Mouse (Mus musculus) T-helper 2 cell (primary cell): ENCODE measurements around the gene Samt3.

ENCODE experiments used
- in situ Hi-C: fragments of 300-600 bp; cut with MboI, MseI; formaldehyde crosslinking; loops from one replicate; pipeline ENCODE4 v1.15.1; 2025; ENCODE audit warnings: high pct_unique_total_duplicates

The Samt3 gene

GRCm38 (mm10) chrX:86043899-86044298 is at the start of gene Samt3:
Samt3 (plus strand) TSS chrX:86044199.
- in situ Hi-C loops, result no loop called here

- in situ Hi-C loops, result no loop called here
Measured at GRCm38 (mm10) chrX:86016591-86016990, 27.4 kb upstream of the Samt3 start.

- in situ Hi-C loops, result no loop called here
Measured at GRCm38 (mm10) chrX:86088672-86089071, 44.7 kb downstream of the Samt3 start.
